Mouse (Mus musculus) liver, embryonic 16.5 days (tissue): ENCODE results near the gene Sprr2b. TPM values are rescaled to one million over a fixed set of nuclear protein-coding genes. Genes with fewer than 3 reads are reported as not detected.

ENCODE experiments used
- ATAC-seq: fragments of 200-750 bp; cut with Nextera tagmentation; 2 replicates; pipeline ENCODE4 v1.8.0; 2017; ENCODE audit warnings: low read depth, mild to moderate bottlenecking, moderate number of reproducible peaks, moderate library complexity
- H3K27ac ChIP-seq: fragments of 300-500 bp; sonication (generic); 2 replicates; pipeline ENCODE4 v1.5.1; 2014; ENCODE audit warnings: mild to moderate bottlenecking, low read length
- H3K27me3 ChIP-seq: fragments of 300-500 bp; sonication (generic); 2 replicates; pipeline ENCODE4 v1.6.1; 2014; ENCODE audit warnings: low read depth, low read length, mixed read lengths; ENCODE audit not compliant: control insufficient read depth, insufficient read depth
- H3K36me3 ChIP-seq: fragments of 300-500 bp; sonication (generic); 2 replicates; pipeline ENCODE4 v1.6.1; 2014; ENCODE audit warnings: mild to moderate bottlenecking; ENCODE audit not compliant: control insufficient read depth, insufficient read depth
- H3K4me1 ChIP-seq: fragments of 300-500 bp; sonication (generic); 2 replicates; pipeline ENCODE4 v1.6.1; 2014; ENCODE audit warnings: low read depth, low read length, mixed read lengths; ENCODE audit not compliant: control insufficient read depth
- H3K4me2 ChIP-seq: fragments of 300-500 bp; sonication (generic); 2 replicates; pipeline ENCODE4 v1.6.1; 2014; ENCODE audit warnings: low read depth, low read length, mixed read lengths
- H3K4me3 ChIP-seq: fragments of 300-500 bp; sonication (generic); 2 replicates; pipeline ENCODE4 v1.5.1; 2014; ENCODE audit warnings: low read depth, mild to moderate bottlenecking, low read length
- H3K9ac ChIP-seq: fragments of 300-500 bp; sonication (generic); 2 replicates; pipeline ENCODE4 v1.6.1; 2014; ENCODE audit warnings: low read depth, low read length
- H3K9me3 ChIP-seq: fragments of 300-500 bp; sonication (generic); replicated peaks from 2 replicates; pipeline ENCODE4 v1.6.1; 2016; ENCODE audit warnings: low read length; ENCODE audit not compliant: control insufficient read depth
- WGBS: fragments of 180-500 bp; shearing (Covaris S2); extraction: QIAGEN DNeasy Blood & Tissue Kit; methylation state at CpG from one replicate; pipeline ENCODE4 v1.1.7; 2014; ENCODE audit not compliant: insufficient replicate concordance; 5-methylcytosine and 5-hydroxymethylcytosine counted together
- polyA plus RNA-seq: library from polyadenylated mRNA; unstranded; fragments of >200 nt; fragmentation: Nextera tagmentation; extraction: Ambion mirVana; gene quantifications from 2 replicates; pipeline ENCODE4 v1.2.1, GENCODE M21; 2015

Sprr2b gene
- polyA plus RNA-seq, 1 experiment from 2014 or later, result 0.11 TPM

GRCm38 (mm10) chr3:92317384-92317783, 964 bp downstream of the Sprr2b start:
- H3K9ac ChIP-seq, result no peak overlapping the region
- H3K27ac ChIP-seq, result no peak overlapping the region
- H3K4me1 ChIP-seq, result no peaks in the 10 kb centered on the region
- H3K9me3 ChIP-seq, result no peaks in the 10 kb centered on the region
- WGBS, result 55% methylated on average over 2 of the region's 2 CpGs
- H3K27me3 ChIP-seq, result no peaks in the 10 kb centered on the region
- ATAC-seq, result no peak
- no peak overlapping the region for H3K4me2 ChIP-seq
- no peaks in the 10 kb centered on the region for H3K36me3 ChIP-seq
- no peak overlapping the region for H3K4me3 ChIP-seq

GRCm38 (mm10) chr3:92336278-92336677, 19.9 kb downstream of the Sprr2b start:
- ATAC-seq, result no peak
- 54% methylated on average over 1 of the region's 1 CpGs for WGBS
- H3K9ac ChIP-seq, result no peak overlapping the region
- no peaks in the 10 kb centered on the region for H3K9me3 ChIP-seq
- H3K4me3 ChIP-seq, result no peak overlapping the region
- no peaks in the 10 kb centered on the region for H3K27me3 ChIP-seq
- no peak overlapping the region for H3K4me2 ChIP-seq
- H3K36me3 ChIP-seq, result no peaks in the 10 kb centered on the region
- H3K4me1 ChIP-seq, result no peaks in the 10 kb centered on the region
- no peak overlapping the region for H3K27ac ChIP-seq

DNA sequence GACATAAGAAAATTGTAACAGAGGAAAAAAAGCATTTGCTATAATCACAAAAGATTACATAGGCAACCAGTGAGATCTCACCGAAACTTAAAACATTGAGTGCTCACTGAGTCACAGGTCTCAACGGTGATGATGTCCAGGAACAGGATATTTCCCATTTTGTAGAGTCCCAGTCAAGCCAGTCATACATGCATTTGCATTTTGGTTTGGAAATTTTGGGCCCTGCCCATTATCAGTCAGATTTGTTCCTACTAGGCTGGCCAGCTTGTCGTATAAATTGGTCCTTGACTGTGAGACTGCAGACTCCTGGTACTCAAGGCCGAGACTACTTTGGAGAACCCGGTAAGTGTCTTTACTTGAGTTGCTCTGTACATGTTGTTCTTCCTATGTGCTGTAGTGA, 22.4 kb downstream of the Sprr2b start, which contains the start of gene Sprr2d:
Gene Sprr2d, plus strand, starts transcription at position 301 of the 400 bp plus-strand sequence.
- Histone ChIP-seq H3K27me3 (no peaks in the 10 kb centered on the region), H3K4me1 (no peaks in the 10 kb centered on the region), H3K4me3 (no peak within 1 kb of the TSS), H3K36me3 (no peaks in the 10 kb centered on the region), H3K9ac (no peak within 1 kb of the TSS), H3K9me3 (no peaks in the 10 kb centered on the region), H3K27ac (no peak within 1 kb of the TSS), H3K4me2 (no peak within 1 kb of the TSS)
- no peak for ATAC-seq
- WGBS, result 71% methylated on average over 5 of the region's 5 CpGs

GRCm38 (mm10) chr3:92351843-92352242, 35.4 kb downstream of the Sprr2b start, which contains the start of gene Sprr2e:
Gene Sprr2e (plus strand): TSS chr3:92352143.
- no peaks in the 10 kb centered on the region for H3K9me3 ChIP-seq
- H3K27ac ChIP-seq, result no peak within 1 kb of the TSS
- 42% methylated on average over 2 of the region's 2 CpGs for WGBS
- ATAC-seq, result no peak
- no peak within 1 kb of the TSS for H3K4me2 ChIP-seq
- H3K9ac ChIP-seq, result no peak within 1 kb of the TSS
- H3K36me3 ChIP-seq, result no peaks in the 10 kb centered on the region
- no peaks in the 10 kb centered on the region for H3K4me1 ChIP-seq
- H3K27me3 ChIP-seq, result no peaks in the 10 kb centered on the region
- no peak within 1 kb of the TSS for H3K4me3 ChIP-seq

DNA sequence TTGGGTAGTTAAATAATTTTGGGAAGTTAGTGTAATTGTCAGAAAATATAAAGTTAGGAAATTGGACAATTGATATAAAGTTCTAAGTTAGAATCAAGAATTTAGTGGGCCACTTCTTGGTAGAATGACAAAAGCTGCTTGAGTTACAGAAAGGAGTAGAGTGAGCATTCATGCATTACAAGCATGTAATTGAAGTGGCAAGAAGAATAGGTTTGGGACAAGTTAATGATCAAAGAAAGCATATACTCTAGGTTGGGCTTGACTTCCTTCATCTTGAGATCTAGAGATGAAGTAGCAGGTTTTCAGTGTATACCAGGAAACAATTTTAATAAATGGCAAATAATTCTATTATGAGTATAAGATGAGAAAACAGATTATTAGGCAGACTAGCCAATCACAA, 45.2 kb downstream of the Sprr2b start:
- Histone ChIP-seq H3K9me3 (no peaks in the 10 kb centered on the region), H3K9ac (no peak overlapping the region), H3K4me3 (no peak overlapping the region), H3K27me3 (no peaks in the 10 kb centered on the region), H3K36me3 (no peaks in the 10 kb centered on the region), H3K4me1 (no peaks in the 10 kb centered on the region), H3K4me2 (no peak overlapping the region), H3K27ac (no peak overlapping the region)
- ATAC-seq, result no peak

- H3K4me2 ChIP-seq, result no peak within 1 kb of the TSS
- no peaks in the 10 kb centered on the region for H3K36me3 ChIP-seq
- no peak for ATAC-seq
- H3K27me3 ChIP-seq, result no peaks in the 10 kb centered on the region
- WGBS, result 49% methylated on average over 3 of the region's 3 CpGs
- no peak within 1 kb of the TSS for H3K27ac ChIP-seq
- no peaks in the 10 kb centered on the region for H3K9me3 ChIP-seq
- no peak within 1 kb of the TSS for H3K4me3 ChIP-seq
- H3K4me1 ChIP-seq, result no peaks in the 10 kb centered on the region
- H3K9ac ChIP-seq, result no peak within 1 kb of the TSS
These were observed 48.5 kb downstream of the Sprr2b start, which contains the start of gene Sprr2f for GRCm38 (mm10) chr3:92364887-92365286. Gene Sprr2f (plus strand): TSS chr3:92365187.

Other genes with a start within 250 kb of the Sprr2b start
- not detected in 2 replicates for gene Lor, start 233.5 kb upstream of the Sprr2b start, polyA plus RNA-seq
- not detected in 2 replicates for gene Prr9, start 192.7 kb upstream of the Sprr2b start, polyA plus RNA-seq
- gene Lelp1, start 173.9 kb upstream of the Sprr2b start, polyA plus RNA-seq, result not detected in 2 replicates
- 0.04 TPM in 1 of 2 replicates, not detected in the other for gene Sprr2a1, start 100.8 kb upstream of the Sprr2b start, polyA plus RNA-seq
- 0.08 and 2.0 TPM in 2 replicates for gene Sprr2a2, start 100.7 kb upstream of the Sprr2b start, polyA plus RNA-seq
- 0.32 TPM in 1 of 2 replicates, not detected in the other for gene Sprr2a3, start 31.2 kb upstream of the Sprr2b start, polyA plus RNA-seq
- not detected in 2 replicates for gene Sprr2d, start 22.5 kb downstream of the Sprr2b start, polyA plus RNA-seq
- not detected in 2 replicates for gene Sprr2e, start 35.5 kb downstream of the Sprr2b start, polyA plus RNA-seq
- gene Sprr2f, start 48.6 kb downstream of the Sprr2b start, polyA plus RNA-seq, result not detected in 2 replicates
- not detected in 2 replicates for gene Sprr2h, start 69.1 kb downstream of the Sprr2b start, polyA plus RNA-seq
- not detected in 2 replicates for gene Sprr2i, start 91.4 kb downstream of the Sprr2b start, polyA plus RNA-seq
- not detected in 2 replicates for gene Sprr2j-ps, start 101.5 kb downstream of the Sprr2b start, polyA plus RNA-seq
- 3.5 and 4.3 TPM in 2 replicates for gene Gm9774, start 112.8 kb downstream of the Sprr2b start, polyA plus RNA-seq
- gene Sprr2k, start 116.0 kb downstream of the Sprr2b start, polyA plus RNA-seq, result not detected in 2 replicates
- gene Sprr1b, start 122.2 kb downstream of the Sprr2b start, polyA plus RNA-seq, result not detected in 2 replicates
- not detected in 2 replicates for gene Sprr3, start 142.1 kb downstream of the Sprr2b start, polyA plus RNA-seq
- gene Sprr1a, start 169.3 kb downstream of the Sprr2b start, polyA plus RNA-seq, result 0.15 TPM in 1 of 2 replicates, not detected in the other
- not detected in 2 replicates for gene Sprr4, start 183.9 kb downstream of the Sprr2b start, polyA plus RNA-seq
- not detected in 2 replicates for gene 2310046K23Rik, start 217.9 kb downstream of the Sprr2b start, polyA plus RNA-seq